Mouse (Mus musculus) stomach, postnatal 0 days (tissue): ENCODE measurements around the gene 1700017D01Rik. TPM values are rescaled to one million over a fixed set of nuclear protein-coding genes. Genes with fewer than 3 reads are reported as not detected.

Experiments
- ATAC-seq: fragments of 200-750 bp; cut with Nextera tagmentation; 2 replicates; pipeline ENCODE4 v1.8.0; 2017; ENCODE audit not compliant: low FRiP score, low TSS enrichment
- DNase-seq: peaks from one replicate; pipeline ENCODE4 v3.0.0-alpha.2; 2016; ENCODE audit warnings: low spot score
- H3K27ac ChIP-seq: fragments of 300-500 bp; sonication (generic); replicated peaks from 2 replicates; pipeline ENCODE4 v1.5.1; 2014; ENCODE audit warnings: mild to moderate bottlenecking, control low read depth
- H3K27me3 ChIP-seq: fragments of 300-500 bp; sonication (generic); 2 replicates; pipeline ENCODE4 v1.6.1; 2014; ENCODE audit warnings: low read length; ENCODE audit not compliant: control insufficient read depth, insufficient read depth
- H3K36me3 ChIP-seq: fragments of 300-500 bp; sonication (generic); 2 replicates; pipeline ENCODE4 v1.6.1; 2014; ENCODE audit warnings: low read length, mixed read lengths; ENCODE audit not compliant: control insufficient read depth, insufficient read depth
- H3K4me1 ChIP-seq: fragments of 300-500 bp; sonication (generic); replicated peaks from 2 replicates; pipeline ENCODE4 v1.6.1; 2014; ENCODE audit warnings: antibody characterized with exemption; ENCODE audit not compliant: control insufficient read depth, insufficient read depth
- H3K4me2 ChIP-seq: fragments of 300-500 bp; sonication (generic); replicated peaks from 2 replicates; pipeline ENCODE4 v1.6.1; 2014; ENCODE audit warnings: low read depth, mild to moderate bottlenecking, control low read depth, moderate library complexity
- H3K4me3 ChIP-seq: fragments of 300-500 bp; sonication (generic); 2 replicates; pipeline ENCODE4 v1.5.1; 2014; ENCODE audit warnings: low read depth, low read length, control low read depth
- H3K9ac ChIP-seq: fragments of 300-500 bp; sonication (generic); 2 replicates; pipeline ENCODE4 v1.6.1; 2014; ENCODE audit warnings: mild to moderate bottlenecking, low read length, control low read depth, mixed read lengths
- H3K9me3 ChIP-seq: fragments of 300-500 bp; sonication (generic); 2 replicates; pipeline ENCODE4 v1.6.1; 2016; ENCODE audit warnings: low read length; ENCODE audit not compliant: control insufficient read depth
- CTCF ChIP-seq: IDR thresholded peaks from 2 replicates; pipeline ENCODE4 v1.5.1; 2016; ENCODE audit warnings: antibody characterized with exemption, low read depth, mild to moderate bottlenecking, moderate library complexity
- EP300 ChIP-seq: optimal IDR thresholded peaks from 2 replicates; pipeline ENCODE3; 2016; ENCODE audit warnings: antibody characterized with exemption
- WGBS: fragments of 180-500 bp; shearing (Covaris S2); extraction: QIAGEN DNeasy Blood & Tissue Kit; methylation state at CpG from one replicate; pipeline ENCODE4 v1.1.7; 2014; 5-methylcytosine and 5-hydroxymethylcytosine counted together
- polyA plus RNA-seq: library from polyadenylated mRNA; unstranded; fragments of >200 nt; fragmentation: Nextera tagmentation; extraction: Ambion mirVana; gene quantifications from 2 replicates; pipeline ENCODE4 v1.2.1, GENCODE M21; 2015

The 1700017D01Rik gene
- polyA plus RNA-seq, 1 experiment from 2014 or later: not detected

GRCm38 (mm10) chr19:11053277-11053676 is 77.4 kb downstream of the 1700017D01Rik start:
- WGBS: 54% methylated on average over 3 of the region's 3 CpGs
- peak; percentile 27 for ATAC-seq
- no peak overlapping the region for H3K9ac ChIP-seq
- H3K4me1 ChIP-seq: 0 out of 2 replicates have a peak, but pooled peaks cover under 1% of the 10 kb centered on the region
- DNase-seq: no peak
- no peaks in the 10 kb centered on the region for H3K9me3 ChIP-seq
- H3K27ac ChIP-seq: no peak overlapping the region; the same call in 1 of the 2 replicates
- no peak overlapping the region for H3K4me2 ChIP-seq
- no peak overlapping the region for H3K4me3 ChIP-seq
- no peaks in the 10 kb centered on the region for H3K27me3 ChIP-seq
- no peaks in the 10 kb centered on the region for H3K36me3 ChIP-seq
- TF ChIP-seq EP300 (no peak), CTCF (no peak)

- Histone ChIP-seq H3K27ac (no peak overlapping the region), H3K4me2 (no peak overlapping the region), H3K27me3 (no peaks in the 10 kb centered on the region), H3K9ac (no peak overlapping the region), H3K36me3 (no peaks in the 10 kb centered on the region), H3K4me3 (no peak overlapping the region), H3K4me1 (0 out of 2 replicates have a peak, but pooled peaks cover 3% of the 10 kb centered on the region), H3K9me3 (no peaks in the 10 kb centered on the region)
- DNase-seq (no peak), ATAC-seq (peak; percentile 45)
- no peak for TF ChIP-seq CTCF
- TF ChIP-seq EP300: no peak
- WGBS: 42% methylated on average over 5 of the region's 5 CpGs
These were observed 77.8 kb downstream of the 1700017D01Rik start for GRCm38 (mm10) chr19:11052877-11053276.

DNA sequence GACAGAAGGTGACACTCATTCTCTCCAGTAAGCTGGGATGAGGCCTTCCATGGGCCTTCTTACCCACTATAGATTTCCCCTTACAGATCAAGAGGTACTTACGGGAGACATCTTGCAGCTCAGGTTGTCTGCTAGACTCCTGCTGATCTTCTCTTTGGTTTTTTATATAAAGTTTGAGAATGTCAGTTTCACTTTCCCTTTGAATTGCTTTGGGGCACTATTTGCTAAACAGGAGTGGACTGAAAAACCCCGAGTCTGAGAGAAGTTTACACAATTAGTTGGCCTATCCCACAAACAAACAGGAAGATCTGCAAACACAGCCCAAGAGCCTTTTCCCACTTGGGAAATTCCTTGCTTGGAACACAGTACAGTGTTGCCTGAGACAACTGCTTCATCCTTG is 80.4 kb downstream of the 1700017D01Rik start:
- Histone ChIP-seq H3K36me3 (no peaks in the 10 kb centered on the region), H3K27me3 (no peaks in the 10 kb centered on the region), H3K9me3 (no peaks in the 10 kb centered on the region), H3K4me1 (0 out of 2 replicates have a peak, but pooled peaks cover 3% of the 10 kb centered on the region), H3K4me3 (no peak overlapping the region), H3K4me2 (no peak overlapping the region), H3K27ac (0 out of 2 replicates have a peak overlapping the region, but pooled peaks have one; percentile 71), H3K9ac (no peak overlapping the region)
- DNase-seq (no peak), ATAC-seq (no peak)
- WGBS: 48% methylated on average over 2 of the region's 2 CpGs
- TF ChIP-seq EP300: no peak
- no peak for TF ChIP-seq CTCF

DNA sequence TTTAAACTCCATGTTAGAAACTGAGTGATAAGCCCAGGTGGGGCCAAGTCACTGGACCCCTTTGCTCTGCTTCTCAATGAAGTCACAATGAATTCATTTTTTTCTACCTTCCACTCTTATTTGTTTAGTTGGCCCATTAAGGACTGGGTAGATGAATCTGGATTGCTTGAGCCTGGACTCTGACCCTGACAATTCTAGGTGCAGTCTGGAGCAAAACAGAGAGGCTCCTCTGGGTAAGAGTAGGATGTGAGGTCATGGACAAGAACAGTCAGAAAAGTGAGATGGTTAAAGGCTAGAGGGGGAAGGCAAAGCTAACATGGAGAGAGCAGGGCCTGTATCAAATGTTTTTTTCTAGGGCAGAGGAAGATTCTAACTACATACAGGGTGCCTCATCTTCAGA is 81.2 kb downstream of the 1700017D01Rik start:
- Histone ChIP-seq H3K4me2 (no peak overlapping the region), H3K4me1 (0 out of 2 replicates have a peak, but pooled peaks cover 3% of the 10 kb centered on the region), H3K9ac (no peak overlapping the region), H3K4me3 (no peak overlapping the region), H3K36me3 (no peaks in the 10 kb centered on the region), H3K9me3 (no peaks in the 10 kb centered on the region), H3K27ac (peak overlapping the region; percentile 71; the same call in 1 of the 2 replicates), H3K27me3 (no peaks in the 10 kb centered on the region)
- ATAC-seq (peak; percentile 73), DNase-seq (peak; percentile 31)
- TF ChIP-seq CTCF: no peak
- TF ChIP-seq EP300: no peak

DNA sequence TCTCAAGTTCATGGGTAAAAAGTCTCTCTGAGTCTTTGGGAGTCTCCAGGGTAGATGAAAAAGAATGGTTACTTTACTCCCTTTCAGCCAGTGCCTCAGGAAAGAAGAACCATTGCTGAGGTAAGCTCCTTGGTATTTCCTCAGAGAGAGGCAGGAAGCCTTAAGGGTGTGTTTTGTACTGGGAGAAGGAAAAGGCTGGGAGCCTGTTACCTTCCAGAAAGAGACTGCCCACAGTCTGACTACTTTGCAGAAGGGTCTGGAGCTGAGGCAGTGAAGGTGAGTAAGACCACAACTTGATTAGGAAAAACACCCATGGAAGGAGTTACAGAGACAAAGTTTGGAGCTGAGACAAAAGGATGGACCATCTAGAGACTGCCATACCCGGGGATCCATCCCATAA is 82.2 kb downstream of the 1700017D01Rik start:
- Histone ChIP-seq H3K9ac (no peak overlapping the region), H3K4me1 (0 out of 2 replicates have a peak, but pooled peaks cover 3% of the 10 kb centered on the region), H3K4me2 (no peak overlapping the region), H3K27ac (no peak overlapping the region), H3K4me3 (no peak overlapping the region), H3K27me3 (no peaks in the 10 kb centered on the region), H3K9me3 (no peaks in the 10 kb centered on the region), H3K36me3 (no peaks in the 10 kb centered on the region)
- WGBS: 75% methylated on average over 1 of the region's 1 CpGs
- TF ChIP-seq CTCF: no peak
- no peak for TF ChIP-seq EP300
- DNase-seq (no peak), ATAC-seq (no peak)

DNA sequence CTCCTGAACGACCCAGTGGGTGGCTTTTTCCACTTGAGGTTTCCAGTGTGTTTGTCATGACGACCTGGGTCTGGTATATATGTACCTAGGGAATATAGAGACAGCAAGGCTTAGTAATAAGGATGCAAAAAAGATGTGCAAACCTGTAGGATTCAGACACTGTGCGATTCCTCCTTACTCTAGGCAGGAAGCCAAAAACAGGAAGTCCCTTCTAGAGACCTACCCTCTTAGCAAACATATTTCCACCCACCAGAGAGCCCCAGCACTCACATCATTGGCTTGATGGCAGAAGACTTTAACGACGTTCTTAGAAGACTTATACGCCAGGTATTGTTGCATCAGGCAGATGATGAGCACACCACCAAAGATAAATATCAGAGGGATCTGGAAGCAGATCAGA is 82.7 kb downstream of the 1700017D01Rik start:
- Histone ChIP-seq H3K9me3 (no peaks in the 10 kb centered on the region), H3K27ac (no peak overlapping the region), H3K4me3 (no peak overlapping the region), H3K27me3 (no peaks in the 10 kb centered on the region), H3K9ac (no peak overlapping the region), H3K4me1 (0 out of 2 replicates have a peak, but pooled peaks cover 3% of the 10 kb centered on the region), H3K36me3 (no peaks in the 10 kb centered on the region), H3K4me2 (no peak overlapping the region)
- DNase-seq (no peak), ATAC-seq (no peak)
- WGBS: 66% methylated on average over 6 of the region's 6 CpGs
- TF ChIP-seq CTCF (no peak), EP300 (no peak)

Other genes starting within 250 kb of the 1700017D01Rik start
- 176 and 186 TPM in 2 replicates for gene Tmem109, start 248.9 kb downstream of the 1700017D01Rik start, polyA plus RNA-seq
- 17.6 and 19.5 TPM in 2 replicates for gene Prpf19, start 235.6 kb downstream of the 1700017D01Rik start, polyA plus RNA-seq
- 0.08 and 0.17 TPM in 2 replicates for gene Zp1, start 210.2 kb downstream of the 1700017D01Rik start, polyA plus RNA-seq
- 0.06 and 0.07 TPM in 2 replicates for gene Ptgdr2, start 193.7 kb downstream of the 1700017D01Rik start, polyA plus RNA-seq
- 13.9 and 15.4 TPM in 2 replicates for gene Ccdc86, start 181.6 kb downstream of the 1700017D01Rik start, polyA plus RNA-seq
- gene Ms4a10, start 156.2 kb downstream of the 1700017D01Rik start, polyA plus RNA-seq: 0.13 TPM in 1 of 2 replicates, not detected in the other
- 0.10 TPM in 1 of 2 replicates, not detected in the other for gene Ms4a15, start 137.6 kb downstream of the 1700017D01Rik start, polyA plus RNA-seq
- not detected in 2 replicates for gene Ms4a18, start 112.8 kb downstream of the 1700017D01Rik start, polyA plus RNA-seq
- gene Ms4a8a, start 49.8 kb downstream of the 1700017D01Rik start, polyA plus RNA-seq: 21.0 and 22.3 TPM in 2 replicates
- gene 1700025F22Rik, start 34.4 kb upstream of the 1700017D01Rik start, polyA plus RNA-seq: not detected in 2 replicates
- not detected in 2 replicates for gene Ms4a13, start 65.9 kb upstream of the 1700017D01Rik start, polyA plus RNA-seq
- 0.51 and 0.73 TPM in 2 replicates for gene Ms4a12, start 101.6 kb upstream of the 1700017D01Rik start, polyA plus RNA-seq
- gene Ms4a1, start 135.4 kb upstream of the 1700017D01Rik start, polyA plus RNA-seq: 0.06 and 0.11 TPM in 2 replicates
- not detected in 2 replicates for gene Ms4a5, start 153.0 kb upstream of the 1700017D01Rik start, polyA plus RNA-seq
- gene Ms4a14, start 183.6 kb upstream of the 1700017D01Rik start, polyA plus RNA-seq: 0.08 and 0.10 TPM in 2 replicates
- gene Ms4a7, start 205.3 kb upstream of the 1700017D01Rik start, polyA plus RNA-seq: 13.6 and 15.0 TPM in 2 replicates
- 6.0 TPM in 2 replicates for gene Ms4a4a, start 244.6 kb upstream of the 1700017D01Rik start, polyA plus RNA-seq